Mouse (Mus musculus): ENCODE measurements at regions not wholly inside any gene's neighbourhood (a gene's known extent, or its start where the extent isn't known, plus 50 kb on each side); places are given as distances from the start of the nearest gene placed in this dataset.
A peak's percentile ranks its signal among the peaks of the same experiment; 100 is the strongest.

DNA sequence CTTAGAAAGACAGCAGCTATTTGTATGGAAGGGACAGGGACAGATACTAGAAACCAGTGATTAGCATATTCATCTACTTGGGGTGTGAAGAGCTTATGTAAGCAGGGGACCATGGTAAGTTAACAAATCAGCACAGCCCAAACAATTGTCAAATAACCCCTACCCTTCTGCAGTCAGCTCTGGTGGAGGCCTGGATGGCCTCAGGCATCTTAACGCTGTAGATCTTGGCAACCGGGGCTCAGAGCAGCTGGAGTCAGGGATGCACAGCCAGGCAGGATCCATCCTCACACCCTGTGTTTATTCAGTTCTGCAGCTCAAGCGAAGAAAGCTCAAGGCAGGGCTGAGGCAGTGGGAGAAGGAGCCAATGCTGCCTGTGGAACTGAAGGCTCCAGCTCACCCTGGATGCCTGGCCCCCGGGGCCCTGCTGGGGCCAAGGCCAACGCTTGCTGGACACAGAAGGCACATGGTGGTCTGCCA lies 125.2 kb upstream of the Sulf2 start:
- WGBS = 35% methylated on average over 5 of the region's 5 CpGs
- Histone ChIP-seq H3K36me3 (no peaks in the 10 kb centered on the region), H3K9me3 (no peaks in the 10 kb centered on the region), H3K27me3 (no peaks in the 10 kb centered on the region), H3K4me3 (no peak overlapping the region), H3K9ac (no peak overlapping the region), H3K4me2 (no peak overlapping the region), H3K27ac (0 out of 2 replicates have a peak overlapping the region, but pooled peaks have one; percentile 10), H3K4me1 (peaks cover 7% of the 10 kb centered on the region; the same call in 1 of the 2 replicates)
- ATAC-seq (ENCODE audit: borderline replicate concordance, extremely low read depth, low FRiP score, low TSS enrichment) = peak; percentile 88

DNA sequence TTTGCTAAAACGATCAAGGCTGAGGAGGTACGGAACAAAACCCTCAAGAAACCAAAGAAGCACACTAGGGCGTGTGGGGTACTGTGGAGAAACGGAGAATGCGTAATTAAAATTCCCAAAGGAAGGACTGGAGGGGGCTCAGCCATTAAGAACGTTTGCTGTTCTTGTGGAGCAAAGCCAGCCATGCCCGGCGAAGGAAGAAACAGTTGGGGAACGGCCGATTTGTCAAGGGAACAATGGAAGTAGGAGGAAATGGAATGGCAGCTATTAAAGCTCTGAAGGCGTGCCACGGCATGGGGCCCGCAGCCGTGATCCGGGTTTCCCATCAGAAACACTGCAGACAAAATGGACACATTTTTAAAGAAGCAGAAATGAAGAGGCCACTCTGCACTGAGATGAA lies 124.2 kb upstream of the Sulf2 start:
- ATAC-seq (ENCODE audit: borderline replicate concordance, extremely low read depth, low FRiP score, low TSS enrichment) = no peak
- H3K27ac ChIP-seq = no peak overlapping the region

DNA sequence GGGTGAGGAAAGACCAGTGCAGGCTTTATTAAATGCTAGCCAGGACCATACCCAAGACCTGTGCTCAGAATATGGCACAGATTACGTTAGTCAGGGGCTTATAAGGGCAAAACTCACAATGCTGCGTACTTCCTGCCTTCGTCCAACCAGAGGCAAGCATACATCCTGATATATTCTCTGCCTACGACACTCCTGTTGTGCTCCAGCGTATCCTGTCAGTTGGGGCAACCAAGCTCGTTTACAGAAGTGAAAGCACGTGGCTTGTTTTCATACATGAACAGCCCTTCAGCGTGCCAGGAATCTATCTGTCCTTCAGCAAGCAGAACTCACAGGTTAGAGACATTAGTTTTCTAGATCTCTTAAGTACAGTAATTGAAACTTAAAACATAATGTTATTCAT lies 119.9 kb upstream of the Sulf2 start:
- Histone ChIP-seq H3K36me3 (no peaks in the 10 kb centered on the region), H3K4me3 (no peak overlapping the region), H3K9me3 (no peaks in the 10 kb centered on the region), H3K9ac (no peak overlapping the region), H3K27me3 (0 out of 2 replicates have a peak, but pooled peaks cover 8% of the 10 kb centered on the region), H3K4me2 (no peak overlapping the region), H3K27ac (no peak overlapping the region), H3K4me1 (peaks cover 15% of the 10 kb centered on the region)
- ATAC-seq (ENCODE audit: borderline replicate concordance, extremely low read depth, low FRiP score, low TSS enrichment) = no peak
- 71% methylated on average over 8 of the region's 8 CpGs for WGBS

More for the DNA sequence above, 124.2 kb upstream of the Sulf2 start:
- H3K9me3 ChIP-seq = no peaks in the 10 kb centered on the region
- H3K9ac ChIP-seq = no peak overlapping the region
- no peaks in the 10 kb centered on the region for H3K36me3 ChIP-seq
- no peak overlapping the region for H3K4me2 ChIP-seq
- 0 out of 2 replicates have a peak, but pooled peaks cover 3% of the 10 kb centered on the region for H3K27me3 ChIP-seq
- H3K4me1 ChIP-seq = peaks cover 7% of the 10 kb centered on the region; the same call in 1 of the 2 replicates
- no peak overlapping the region for H3K4me3 ChIP-seq
- WGBS = 90% methylated on average over 15 of the region's 15 CpGs

DNA sequence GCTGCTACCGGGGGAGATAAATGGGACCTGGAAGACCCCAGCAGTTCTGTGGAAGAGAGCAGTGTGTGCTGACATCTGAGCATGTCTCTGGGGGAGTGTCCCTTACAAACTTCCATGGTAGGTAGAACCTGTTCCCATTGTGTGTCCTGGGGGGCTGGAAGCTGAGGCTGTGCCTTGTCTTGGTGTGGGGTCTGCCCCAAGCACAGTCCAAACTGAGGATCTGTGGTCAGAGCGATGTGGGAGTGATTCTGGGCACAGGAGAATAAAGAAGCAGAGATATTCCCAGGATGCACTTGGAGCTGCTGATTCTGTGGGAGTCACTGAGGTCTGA lies 118.5 kb upstream of the Sulf2 start:
- Histone ChIP-seq H3K4me2 (peak overlapping the region; percentile 18), H3K9me3 (no peaks in the 10 kb centered on the region), H3K27ac (no peak overlapping the region), H3K4me3 (no peak overlapping the region), H3K36me3 (no peaks in the 10 kb centered on the region), H3K9ac (no peak overlapping the region), H3K27me3 (peaks cover 8% of the 10 kb centered on the region; the same call in 1 of the 2 replicates), H3K4me1 (peaks cover 11% of the 10 kb centered on the region)
- no peak for ATAC-seq (ENCODE audit: borderline replicate concordance, extremely low read depth, low FRiP score, low TSS enrichment)
- WGBS = 59% methylated on average over 2 of the region's 2 CpGs

DNA sequence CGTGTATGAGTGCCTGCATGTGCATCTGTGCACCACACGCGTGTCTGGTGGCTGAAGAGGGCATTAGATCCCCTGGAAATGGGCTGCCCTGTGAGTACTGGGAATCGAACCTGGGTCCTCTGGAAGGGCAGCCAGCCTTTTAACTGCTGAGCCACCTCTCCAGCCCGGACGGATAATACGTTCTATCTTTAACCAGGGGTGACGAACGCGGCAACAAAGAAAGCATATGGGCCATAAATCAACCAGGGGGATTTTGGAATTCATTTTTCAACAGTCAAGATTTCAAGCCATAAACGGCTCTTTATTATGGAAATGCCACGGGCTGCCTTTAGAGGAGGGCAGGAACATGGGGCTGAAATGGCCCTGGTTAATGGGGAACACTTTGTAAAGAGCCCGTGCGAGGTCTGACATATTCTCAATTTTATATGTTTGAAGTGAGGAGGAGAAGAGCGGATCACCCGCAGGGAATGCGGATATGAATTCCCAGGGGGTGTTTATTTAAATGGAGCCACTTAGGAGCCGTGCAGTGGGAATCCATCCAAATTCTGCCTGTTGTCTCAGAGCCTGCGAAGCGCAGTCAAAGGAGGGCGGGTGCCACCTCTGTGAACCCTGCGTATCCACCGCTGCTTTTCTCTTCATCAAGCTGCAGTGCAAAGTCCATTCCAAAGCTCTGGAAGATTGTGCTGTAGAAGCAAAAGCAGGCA lies 118.0 kb upstream of the Sulf2 start:
- Histone ChIP-seq H3K9ac (no peak overlapping the region), H3K4me2 (peak overlapping the region; percentile 18), H3K4me3 (no peak overlapping the region), H3K27me3 (peaks cover 8% of the 10 kb centered on the region; the same call in 1 of the 2 replicates), H3K4me1 (peaks cover 11% of the 10 kb centered on the region), H3K9me3 (no peaks in the 10 kb centered on the region), H3K27ac (no peak overlapping the region), H3K36me3 (no peaks in the 10 kb centered on the region)
- ATAC-seq (ENCODE audit: borderline replicate concordance, extremely low read depth, low FRiP score, low TSS enrichment) = peak; percentile 74; the same call in 1 of the 2 replicates
- WGBS = 33% methylated on average over 23 of the region's 23 CpGs

DNA sequence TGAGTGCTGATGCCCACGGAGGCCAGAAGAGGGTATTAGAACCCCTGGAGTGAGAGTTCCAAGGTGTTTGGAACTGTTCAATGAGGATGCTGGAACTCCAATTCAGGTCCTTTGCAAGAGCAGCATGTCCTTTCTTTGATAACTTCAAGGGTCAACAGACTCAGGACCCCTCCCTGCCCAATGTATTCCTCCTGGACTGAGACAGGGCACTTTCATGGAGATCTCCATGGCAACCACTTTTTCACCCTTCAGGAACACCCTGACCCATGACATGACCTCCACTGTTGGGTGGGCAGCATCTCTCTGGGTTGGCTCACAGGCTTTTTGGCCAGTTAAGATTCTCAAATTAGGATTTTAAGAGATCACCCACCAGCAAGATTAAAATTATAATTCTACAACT lies 117.4 kb upstream of the Sulf2 start:
- 82% methylated on average over 1 of the region's 1 CpGs for WGBS
- H3K4me1 ChIP-seq = peaks cover 11% of the 10 kb centered on the region
- H3K27me3 ChIP-seq = peaks cover 8% of the 10 kb centered on the region; the same call in 1 of the 2 replicates
- H3K36me3 ChIP-seq = no peaks in the 10 kb centered on the region
- no peak for ATAC-seq (ENCODE audit: borderline replicate concordance, extremely low read depth, low FRiP score, low TSS enrichment)
- H3K27ac ChIP-seq = no peak overlapping the region
- H3K9me3 ChIP-seq = no peaks in the 10 kb centered on the region
- no peak overlapping the region for H3K9ac ChIP-seq
- no peak overlapping the region for H3K4me3 ChIP-seq
- no peak overlapping the region for H3K4me2 ChIP-seq

DNA sequence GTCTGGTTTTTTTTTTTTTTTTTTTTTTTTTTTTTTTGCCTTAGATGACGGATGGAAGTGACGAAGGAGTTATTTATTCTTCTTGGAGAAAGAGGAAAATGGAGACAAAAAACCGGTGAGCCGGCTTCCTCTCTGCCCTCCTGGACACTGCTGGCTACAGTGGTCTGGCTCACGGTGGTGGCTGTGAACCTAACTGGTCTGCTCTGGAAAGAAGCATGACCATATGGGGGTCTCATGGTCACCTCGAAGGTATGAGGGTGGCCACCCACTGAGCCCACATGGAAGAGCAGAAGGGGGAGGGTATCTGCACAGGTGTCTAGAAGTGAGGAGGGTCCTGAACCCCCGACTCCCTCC lies 116.7 kb upstream of the Sulf2 start:
- no peak overlapping the region for H3K4me3 ChIP-seq
- no peak for ATAC-seq (ENCODE audit: borderline replicate concordance, extremely low read depth, low FRiP score, low TSS enrichment)
- no peaks in the 10 kb centered on the region for H3K9me3 ChIP-seq
- no peak overlapping the region for H3K4me2 ChIP-seq
- H3K27me3 ChIP-seq = peaks cover 8% of the 10 kb centered on the region; the same call in 1 of the 2 replicates
- H3K36me3 ChIP-seq = no peaks in the 10 kb centered on the region
- WGBS = 41% methylated on average over 7 of the region's 7 CpGs
- H3K27ac ChIP-seq = no peak overlapping the region
- no peak overlapping the region for H3K9ac ChIP-seq
- H3K4me1 ChIP-seq = peaks cover 11% of the 10 kb centered on the region

DNA sequence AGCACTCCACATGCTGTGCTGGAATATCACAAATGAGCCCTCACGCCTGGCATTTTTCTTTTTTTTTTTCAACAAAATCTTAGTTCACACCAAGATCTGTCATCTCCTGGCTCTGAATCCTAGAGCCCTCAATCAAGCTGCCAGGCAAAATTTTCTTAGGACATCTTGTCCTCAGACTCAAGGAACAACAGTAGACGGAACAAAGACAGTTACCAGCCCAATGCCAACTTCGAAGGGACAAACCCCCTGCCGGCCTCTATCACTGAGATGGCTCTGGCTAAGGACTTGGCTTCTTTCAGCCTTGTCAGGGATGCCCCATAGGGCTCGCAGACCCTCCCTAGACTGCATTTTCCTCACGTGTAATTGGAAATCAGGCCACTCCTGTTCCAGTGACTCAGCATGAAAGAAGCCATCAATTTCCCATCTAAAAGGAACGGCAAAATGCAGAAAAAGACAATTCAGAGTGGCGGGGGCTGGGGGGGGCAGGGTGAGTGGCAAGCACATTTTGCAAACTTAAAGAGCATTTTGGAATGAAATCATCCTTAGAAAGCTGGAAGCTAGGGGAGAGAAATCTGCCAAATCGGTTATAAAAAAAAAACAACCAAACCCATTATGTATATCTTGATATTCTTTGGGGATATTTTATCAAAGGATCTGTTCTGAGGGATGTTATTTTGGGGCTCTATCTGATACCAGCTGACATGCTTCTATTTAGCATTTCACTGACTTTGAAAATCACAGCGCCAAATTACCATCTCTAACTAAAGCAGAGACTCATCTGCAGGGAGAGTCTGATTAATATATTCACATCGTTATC lies 116.1 kb upstream of the Sulf2 start:
- WGBS = 49% methylated on average over 11 of the region's 11 CpGs
- Histone ChIP-seq H3K36me3 (no peaks in the 10 kb centered on the region), H3K9ac (no peak overlapping the region), H3K9me3 (no peaks in the 10 kb centered on the region), H3K4me3 (no peak overlapping the region), H3K27ac (no peak overlapping the region), H3K4me1 (peaks cover 11% of the 10 kb centered on the region), H3K27me3 (peaks cover 8% of the 10 kb centered on the region; the same call in 1 of the 2 replicates), H3K4me2 (no peak overlapping the region)
- ATAC-seq (ENCODE audit: borderline replicate concordance, extremely low read depth, low FRiP score, low TSS enrichment) = no peak

DNA sequence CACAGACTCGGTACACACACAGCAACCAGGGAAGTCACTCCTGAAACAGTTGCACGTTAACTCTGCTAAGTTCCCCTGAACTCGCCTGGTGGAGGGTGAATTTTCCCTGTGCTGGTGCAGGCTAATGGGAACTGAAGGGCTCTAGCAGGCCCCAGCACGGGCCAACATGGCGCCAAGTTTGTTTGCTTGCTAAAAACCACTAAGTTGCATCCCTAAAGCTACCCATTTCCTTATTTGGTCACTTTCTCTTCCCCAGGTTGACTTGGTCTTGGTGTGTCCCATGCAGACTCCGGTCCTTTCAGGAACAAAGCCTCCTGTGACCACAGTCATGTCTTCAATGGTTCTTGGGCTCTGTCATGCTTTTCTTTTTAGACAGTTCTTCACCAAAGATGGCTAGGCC lies 114.5 kb upstream of the Sulf2 start:
- no peak overlapping the region for H3K27ac ChIP-seq
- no peak overlapping the region for H3K4me2 ChIP-seq
- 85% methylated on average over 6 of the region's 6 CpGs for WGBS
- H3K4me1 ChIP-seq = peaks cover 11% of the 10 kb centered on the region
- H3K9me3 ChIP-seq = no peaks in the 10 kb centered on the region
- peaks cover 11% of the 10 kb centered on the region; the same call in 1 of the 2 replicates for H3K27me3 ChIP-seq
- ATAC-seq (ENCODE audit: borderline replicate concordance, extremely low read depth, low FRiP score, low TSS enrichment) = no peak
- H3K4me3 ChIP-seq = no peak overlapping the region
- H3K9ac ChIP-seq = no peak overlapping the region
- no peaks in the 10 kb centered on the region for H3K36me3 ChIP-seq

DNA sequence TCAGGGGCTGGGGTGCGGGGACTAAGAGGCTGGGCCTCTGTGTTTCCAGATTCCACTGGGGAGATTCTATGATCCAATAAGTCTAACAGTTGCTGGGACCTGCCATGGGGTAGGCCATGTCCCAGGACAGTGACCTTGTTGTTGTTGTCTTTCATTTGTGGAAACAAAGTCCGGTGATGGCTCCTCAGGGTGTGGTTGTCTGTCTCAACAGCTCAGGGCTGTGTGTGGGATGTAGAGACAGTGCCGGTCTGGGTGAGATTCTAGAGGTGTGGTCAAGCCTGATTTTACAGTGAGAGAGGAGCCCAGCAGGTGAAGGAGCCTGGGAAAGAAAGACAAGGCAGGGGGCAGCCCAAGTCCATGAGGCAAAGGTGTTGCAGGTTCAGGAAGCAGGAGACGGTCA lies 111.5 kb upstream of the Sulf2 start:
- no peak for ATAC-seq (ENCODE audit: borderline replicate concordance, extremely low read depth, low FRiP score, low TSS enrichment)
- no peak overlapping the region for H3K4me3 ChIP-seq
- H3K4me2 ChIP-seq = no peak overlapping the region
- no peak overlapping the region for H3K27ac ChIP-seq
- WGBS = 81% methylated on average over 4 of the region's 4 CpGs
- H3K36me3 ChIP-seq = no peaks in the 10 kb centered on the region
- no peak overlapping the region for H3K9ac ChIP-seq
- peaks cover 14% of the 10 kb centered on the region; the same call in 1 of the 2 replicates for H3K27me3 ChIP-seq
- peaks cover 5% of the 10 kb centered on the region for H3K4me1 ChIP-seq
- H3K9me3 ChIP-seq = no peaks in the 10 kb centered on the region

DNA sequence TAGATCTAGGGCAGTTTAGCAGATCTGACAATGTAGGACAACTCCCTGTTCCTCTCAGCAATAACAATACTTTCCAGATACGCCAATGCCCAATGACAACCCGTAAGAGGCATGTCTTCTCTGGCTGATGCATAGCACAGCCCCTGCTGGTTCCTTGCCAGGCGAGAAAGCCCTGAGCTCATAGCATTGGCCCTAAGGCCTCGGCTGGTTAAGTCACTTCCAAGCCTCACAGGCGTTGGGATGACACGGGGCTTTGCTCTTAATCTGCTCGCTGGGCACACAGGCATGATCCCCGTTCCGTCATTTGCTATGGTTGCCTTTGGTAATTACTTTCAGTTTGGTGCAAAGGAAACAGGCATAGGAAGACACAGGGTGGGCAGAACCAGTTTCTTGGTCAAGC lies 111.0 kb upstream of the Sulf2 start:
- peaks cover 14% of the 10 kb centered on the region; the same call in 1 of the 2 replicates for H3K27me3 ChIP-seq
- H3K4me3 ChIP-seq = no peak overlapping the region
- H3K9ac ChIP-seq = no peak overlapping the region
- H3K4me2 ChIP-seq = no peak overlapping the region
- H3K9me3 ChIP-seq = no peaks in the 10 kb centered on the region
- WGBS = 87% methylated on average over 9 of the region's 9 CpGs
- H3K4me1 ChIP-seq = peaks cover 9% of the 10 kb centered on the region
- no peak for ATAC-seq (ENCODE audit: borderline replicate concordance, extremely low read depth, low FRiP score, low TSS enrichment)
- H3K36me3 ChIP-seq = no peaks in the 10 kb centered on the region
- no peak overlapping the region for H3K27ac ChIP-seq

DNA sequence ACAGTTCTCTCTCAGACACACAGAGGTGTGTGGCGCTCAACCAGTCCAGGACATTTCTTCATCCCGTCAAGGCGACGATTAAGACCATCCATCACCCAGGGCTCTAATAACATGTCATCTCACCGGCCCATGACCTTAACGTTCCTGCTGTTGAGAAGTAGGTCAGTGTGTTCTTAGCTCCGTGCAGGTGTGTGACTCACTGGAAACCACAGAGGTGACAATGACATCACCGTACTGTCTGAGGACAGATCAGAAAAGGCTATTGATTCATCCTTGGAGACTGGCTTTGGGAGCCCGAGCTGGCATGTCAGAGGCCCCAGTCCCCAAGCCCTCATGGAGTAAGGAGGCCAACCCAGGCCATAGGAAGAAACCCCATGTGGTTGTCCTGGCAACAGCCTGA lies 109.3 kb upstream of the Sulf2 start:
- Histone ChIP-seq H3K9me3 (no peaks in the 10 kb centered on the region), H3K9ac (no peak overlapping the region), H3K4me3 (no peak overlapping the region), H3K36me3 (no peaks in the 10 kb centered on the region), H3K27ac (no peak overlapping the region), H3K4me2 (no peak overlapping the region), H3K27me3 (peaks cover 14% of the 10 kb centered on the region; the same call in 1 of the 2 replicates), H3K4me1 (peaks cover 19% of the 10 kb centered on the region)
- 60% methylated on average over 9 of the region's 9 CpGs for WGBS
- no peak for ATAC-seq (ENCODE audit: borderline replicate concordance, extremely low read depth, low FRiP score, low TSS enrichment)

Measured in lung, embryonic 15.5 days (tissue).